Mouse (Mus musculus) heart, embryonic 14.5 days (tissue): ENCODE measurements at regions not wholly inside any gene's neighbourhood (a gene's known extent, or its start where the extent isn't known, plus 50 kb on each side); places are given as distances from the start of the nearest gene placed in this dataset. TPM values are rescaled to one million over a fixed set of nuclear protein-coding genes. Genes with fewer than 3 reads are reported as not detected.

Experiments used
- ATAC-seq: fragments of 200-750 bp; cut with Nextera tagmentation; 2 replicates; pipeline ENCODE4 v1.8.0; 2017; ENCODE audit warnings: low read depth, moderate TSS enrichment; ENCODE audit not compliant: insufficient number of reproducible peaks, insufficient read depth, low FRiP score
- H3K27ac ChIP-seq, 2 experiments: fragments of 200-500 bp in 1 of 2; fragments of 300-500 bp in 1 of 2; sonication (generic) in 1 of 2; replicated peaks in 1 of 2; 2 replicates each; pipeline ENCODE4 v1.5.1; 2012 to 2014; ENCODE audit warnings: low read depth in 2 of 2, low read length in 2 of 2, control low read depth in 1 of 2, mild to moderate bottlenecking in 1 of 2, mixed read lengths in 1 of 2; ENCODE audit not compliant: control insufficient read depth in 1 of 2, insufficient read depth in 1 of 2
- H3K27me3 ChIP-seq: fragments of 300-500 bp; sonication (generic); 2 replicates; pipeline ENCODE4 v1.6.1; 2014; ENCODE audit warnings: mild to moderate bottlenecking, low read length, control low read depth; ENCODE audit not compliant: control insufficient read depth, insufficient read depth
- H3K36me3 ChIP-seq: fragments of 300-500 bp; sonication (generic); 2 replicates; pipeline ENCODE4 v1.6.1; 2014; ENCODE audit warnings: mild to moderate bottlenecking, control low read depth, low read length, mixed read lengths; ENCODE audit not compliant: control insufficient read depth, insufficient read depth
- H3K4me1 ChIP-seq, 2 experiments: fragments of 200-500 bp in 1 of 2; fragments of 300-500 bp in 1 of 2; sonication (generic) in 1 of 2; 2 replicates each; pipeline ENCODE4 v1.6.1; 2012 to 2014; ENCODE audit warnings: low read length in 2 of 2, control low read depth in 1 of 2, mixed read lengths in 1 of 2; ENCODE audit not compliant: control insufficient read depth in 2 of 2, insufficient read depth in 2 of 2
- H3K4me2 ChIP-seq: fragments of 300-500 bp; sonication (generic); 2 replicates; pipeline ENCODE4 v1.6.1; 2014; ENCODE audit warnings: mild to moderate bottlenecking, low read length
- H3K4me3 ChIP-seq, 2 experiments: fragments of 200-500 bp in 1 of 2; fragments of 300-500 bp in 1 of 2; sonication (generic) in 1 of 2; 2 replicates each; pipeline ENCODE4 v1.5.1; 2012 to 2014; ENCODE audit warnings: low read length in 2 of 2, mild to moderate bottlenecking in 2 of 2, control low read depth in 1 of 2, low read depth in 1 of 2, moderate library complexity in 1 of 2; ENCODE audit not compliant: control insufficient read depth in 1 of 2, insufficient read depth in 1 of 2
- H3K9ac ChIP-seq: fragments of 300-500 bp; sonication (generic); 2 replicates; pipeline ENCODE4 v1.6.1; 2014; ENCODE audit warnings: mild to moderate bottlenecking, low read length
- H3K9me3 ChIP-seq: fragments of 300-500 bp; sonication (generic); 2 replicates; pipeline ENCODE4 v1.6.1; 2016; ENCODE audit warnings: low read length, control low read depth; ENCODE audit not compliant: control insufficient read depth
- WGBS: fragments of 180-500 bp; shearing (Covaris S2); extraction: QIAGEN DNeasy Blood & Tissue Kit; methylation state at CpG from one replicate; pipeline ENCODE4 v1.1.7; 2014; 5-methylcytosine and 5-hydroxymethylcytosine counted together
- microRNA-seq: library from miRNA; unstranded; fragments of <30 nt; microRNA quantifications from one replicate; pipeline ENCODE4, GENCODE M21; 2016

- Histone ChIP-seq H3K36me3 (no peaks in the 10 kb centered on the region), H3K4me2 (no peak overlapping the region), H3K27ac (no peak overlapping the region), H3K9me3 (no peaks in the 10 kb centered on the region), H3K4me3 (no peak overlapping the region), H3K9ac (no peak overlapping the region), H3K4me1 (peaks cover 0 to 7% of the 10 kb centered on the region in 2 experiments; a peak in 1 of 4 replicates), H3K27me3 (no peaks in the 10 kb centered on the region)
- WGBS, result 72% methylated on average over 11 of the region's 11 CpGs
- ATAC-seq, result no peak
Observed at GRCm38 (mm10) chr4:24019178-24020104, 476.8 kb upstream of the Mms22l start.

Small RNA genes in the stretch of these regions (microRNA-seq; reads per million reads assigned to microRNA genes)
- not detected for gene Gm25978
